Mouse (Mus musculus): ENCODE data around the gene Pde6c. TPM values are rescaled to one million over a fixed set of nuclear protein-coding genes. Genes with fewer than 3 reads are reported as not detected.

The Pde6c gene
- polyA plus RNA-seq, 1 experiment: not detected

- H3K79me3 ChIP-seq (ENCODE audit: low read depth): no peaks in the 10 kb centered on the region
- H3K79me2 ChIP-seq (ENCODE audit: control insufficient read depth, insufficient read depth): no peaks in the 10 kb centered on the region
- H3ac ChIP-seq (ENCODE audit: control insufficient read depth, insufficient read length, low read depth): no peak overlapping the region
- no peak overlapping the region for H3K4me3 ChIP-seq (ENCODE audit: insufficient read depth, poor library complexity, severe bottlenecking)
- TF ChIP-seq MAX (IDR thresholded peaks at IDR 0.05) (no peak), MYOD1 (IDR thresholded peaks at IDR 0.05; ENCODE audit: control insufficient read depth, insufficient read length, low read depth) (no peak), USF1 (IDR thresholded peaks at IDR 0.05; ENCODE audit: low read depth) (no peak)
- no peaks in the 10 kb centered on the region for H3K27me3 ChIP-seq (ENCODE audit: control insufficient read depth, insufficient read depth, insufficient read length)
- peaks cover 11% of the 10 kb centered on the region for H3K36me3 ChIP-seq (ENCODE audit: control insufficient read depth, insufficient read depth)
These were observed 58.9 kb downstream of the Pde6c start for GRCm38 (mm10) chr19:38191446-38191845.

- Histone ChIP-seq H3K4me3 (ENCODE audit: insufficient read depth, poor library complexity, severe bottlenecking) (no peak overlapping the region), H3ac (ENCODE audit: control insufficient read depth, insufficient read length, low read depth) (no peak overlapping the region), H3K27me3 (ENCODE audit: control insufficient read depth, insufficient read depth, insufficient read length) (no peaks in the 10 kb centered on the region), H3K79me3 (ENCODE audit: low read depth) (no peaks in the 10 kb centered on the region), H3K79me2 (ENCODE audit: control insufficient read depth, insufficient read depth) (no peaks in the 10 kb centered on the region), H3K36me3 (ENCODE audit: control insufficient read depth, insufficient read depth) (peaks cover 11% of the 10 kb centered on the region)
- TF ChIP-seq CTCF (IDR thresholded peaks at IDR 0.05; ENCODE audit: control insufficient read depth, insufficient read depth, insufficient read length) (no peak), MYOG (IDR thresholded peaks at IDR 0.05; ENCODE audit: control insufficient read depth, extremely low read depth, insufficient read length) (no peak), USF1 (IDR thresholded peaks at IDR 0.05; ENCODE audit: low read depth) (no peak), MAX (IDR thresholded peaks at IDR 0.05) (no peak), FOSL1 (IDR thresholded peaks at IDR 0.05; ENCODE audit: insufficient read depth, low read length, poor library complexity, severe bottlenecking) (no peak), MYOD1 (IDR thresholded peaks at IDR 0.05; ENCODE audit: control insufficient read depth, insufficient read length, low read depth) (no peak), CEBPB (IDR thresholded peaks at IDR 0.05; ENCODE audit: low read depth) (no peak)
These were observed 62.7 kb downstream of the Pde6c start for GRCm38 (mm10) chr19:38195245-38195644.

GRCm38 (mm10) chr19:38198731-38199130, 66.2 kb downstream of the Pde6c start:
- Histone ChIP-seq H3K27me3 (ENCODE audit: control insufficient read depth, insufficient read depth, insufficient read length) (no peaks in the 10 kb centered on the region), H3ac (ENCODE audit: control insufficient read depth, insufficient read length, low read depth) (no peak overlapping the region), H3K79me2 (ENCODE audit: control insufficient read depth, insufficient read depth) (no peaks in the 10 kb centered on the region), H3K4me3 (ENCODE audit: insufficient read depth, poor library complexity, severe bottlenecking) (no peak overlapping the region), H3K36me3 (ENCODE audit: control insufficient read depth, insufficient read depth) (peaks cover 21% of the 10 kb centered on the region), H3K79me3 (ENCODE audit: low read depth) (no peaks in the 10 kb centered on the region)
- no peak for TF ChIP-seq MYOG (IDR thresholded peaks at IDR 0.05; ENCODE audit: control insufficient read depth, extremely low read depth, insufficient read length)
- TF ChIP-seq MAX (IDR thresholded peaks at IDR 0.05): no peak
- no peak for TF ChIP-seq FOSL1 (IDR thresholded peaks at IDR 0.05; ENCODE audit: insufficient read depth, low read length, poor library complexity, severe bottlenecking)
- no peak for TF ChIP-seq USF1 (IDR thresholded peaks at IDR 0.05; ENCODE audit: low read depth)
- TF ChIP-seq CEBPB (IDR thresholded peaks at IDR 0.05; ENCODE audit: low read depth): no peak
- TF ChIP-seq CTCF (IDR thresholded peaks at IDR 0.05; ENCODE audit: control insufficient read depth, insufficient read depth, insufficient read length): no peak
- no peak for TF ChIP-seq MYOD1 (IDR thresholded peaks at IDR 0.05; ENCODE audit: control insufficient read depth, insufficient read length, low read depth)

GRCm38 (mm10) chr19:38206669-38207068, 74.1 kb downstream of the Pde6c start:
- no peak overlapping the region for H3ac ChIP-seq (ENCODE audit: control insufficient read depth, insufficient read length, low read depth)
- TF ChIP-seq FOSL1 (IDR thresholded peaks at IDR 0.05; ENCODE audit: insufficient read depth, low read length, poor library complexity, severe bottlenecking): no peak
- TF ChIP-seq USF1 (IDR thresholded peaks at IDR 0.05; ENCODE audit: low read depth): no peak
- TF ChIP-seq MYOD1 (IDR thresholded peaks at IDR 0.05; ENCODE audit: control insufficient read depth, insufficient read length, low read depth): no peak
- no peak for TF ChIP-seq CEBPB (IDR thresholded peaks at IDR 0.05; ENCODE audit: low read depth)
- no peak for TF ChIP-seq CTCF (IDR thresholded peaks at IDR 0.05; ENCODE audit: control insufficient read depth, insufficient read depth, insufficient read length)
- TF ChIP-seq MYOG (IDR thresholded peaks at IDR 0.05; ENCODE audit: control insufficient read depth, extremely low read depth, insufficient read length): no peak
- TF ChIP-seq MAX (IDR thresholded peaks at IDR 0.05): no peak
- H3K79me3 ChIP-seq (ENCODE audit: low read depth): no peaks in the 10 kb centered on the region
- H3K4me3 ChIP-seq (ENCODE audit: insufficient read depth, poor library complexity, severe bottlenecking): no peak overlapping the region
- H3K79me2 ChIP-seq (ENCODE audit: control insufficient read depth, insufficient read depth): no peaks in the 10 kb centered on the region
- no peaks in the 10 kb centered on the region for H3K27me3 ChIP-seq (ENCODE audit: control insufficient read depth, insufficient read depth, insufficient read length)
- H3K36me3 ChIP-seq (ENCODE audit: control insufficient read depth, insufficient read depth): peaks cover 16% of the 10 kb centered on the region

GRCm38 (mm10) chr19:38217696-38218095, 85.1 kb downstream of the Pde6c start:
- H3K4me3 ChIP-seq (ENCODE audit: insufficient read depth, poor library complexity, severe bottlenecking): no peak overlapping the region
- no peak overlapping the region for H3ac ChIP-seq (ENCODE audit: control insufficient read depth, insufficient read length, low read depth)
- no peaks in the 10 kb centered on the region for H3K79me3 ChIP-seq (ENCODE audit: low read depth)
- TF ChIP-seq FOSL1 (IDR thresholded peaks at IDR 0.05; ENCODE audit: insufficient read depth, low read length, poor library complexity, severe bottlenecking) (no peak), CEBPB (IDR thresholded peaks at IDR 0.05; ENCODE audit: low read depth) (no peak), CTCF (IDR thresholded peaks at IDR 0.05; ENCODE audit: control insufficient read depth, insufficient read depth, insufficient read length) (no peak), MYOG (IDR thresholded peaks at IDR 0.05; ENCODE audit: control insufficient read depth, extremely low read depth, insufficient read length) (no peak), USF1 (IDR thresholded peaks at IDR 0.05; ENCODE audit: low read depth) (no peak), MYOD1 (IDR thresholded peaks at IDR 0.05; ENCODE audit: control insufficient read depth, insufficient read length, low read depth) (no peak)
- H3K27me3 ChIP-seq (ENCODE audit: control insufficient read depth, insufficient read depth, insufficient read length): no peaks in the 10 kb centered on the region
- H3K79me2 ChIP-seq (ENCODE audit: control insufficient read depth, insufficient read depth): no peaks in the 10 kb centered on the region
- H3K36me3 ChIP-seq (ENCODE audit: control insufficient read depth, insufficient read depth): peaks cover 5% of the 10 kb centered on the region

GRCm38 (mm10) chr19:38223356-38223904, 90.8 kb downstream of the Pde6c start:
- Histone ChIP-seq H3K79me2 (ENCODE audit: control insufficient read depth, insufficient read depth) (no peaks in the 10 kb centered on the region), H3K4me3 (ENCODE audit: insufficient read depth, poor library complexity, severe bottlenecking) (peak overlapping the region; percentile 74), H3K27me3 (ENCODE audit: control insufficient read depth, insufficient read depth, insufficient read length) (no peaks in the 10 kb centered on the region), H3K36me3 (ENCODE audit: control insufficient read depth, insufficient read depth) (no peaks in the 10 kb centered on the region), H3K79me3 (ENCODE audit: low read depth) (no peaks in the 10 kb centered on the region), H3ac (ENCODE audit: control insufficient read depth, insufficient read length, low read depth) (peak overlapping the region; percentile 87)
- TF ChIP-seq CEBPB (IDR thresholded peaks at IDR 0.05; ENCODE audit: low read depth) (no peak), FOSL1 (IDR thresholded peaks at IDR 0.05; ENCODE audit: insufficient read depth, low read length, poor library complexity, severe bottlenecking) (no peak), MAX (IDR thresholded peaks at IDR 0.05) (no peak), MYOD1 (IDR thresholded peaks at IDR 0.05; ENCODE audit: control insufficient read depth, insufficient read length, low read depth) (no peak)
